11 mouse cellular contexts compared by ENCODE assay signal in genomic region chr15:25679081-25679480, GRCm38 (mm10). TPM values are rescaled to one million over a fixed set of nuclear protein-coding genes. Genes with fewer than 3 reads are reported as not detected.
DNase-seq lines count a peak whose midpoint lies in the region; ATAC-seq lines count a peak whose summit lies in the region.
"Had no signal": no experiment of that assay in that cellular context is flagged by ENCODE, and none has a peak within 500 bp of the region (broad histone marks: within the 10 kb centered on the region; RNA-seq: fewer than 3 reads in every experiment).

No protein-coding gene starts in this region.

- ATAC-seq in kidney, embryonic 14.5 days (ENCODE audit: low FRiP score, low TSS enrichment), result no peak
- no peak for ATAC-seq in activated CD4-positive, CD25-positive, alpha-beta regulatory T cell, adult 4 months
- ATAC-seq: Patski had no signal

- H3K27ac ChIP-seq in kidney, embryonic 14.5 days (ENCODE audit: low read depth, low read length), result no peak overlapping the region
- 0 out of 2 replicates have a peak overlapping the region, but pooled peaks have one; percentile 1 for H3K27ac ChIP-seq in embryonic facial prominence, embryonic 10.5 days (replicated peaks)
- H3K27ac ChIP-seq: liver, embryonic 13.5 days had no signal

- peaks cover 42% of the 10 kb centered on the region for H3K4me1 ChIP-seq in kidney, embryonic 14.5 days (ENCODE audit: control insufficient read depth, insufficient read depth, low read length)
- H3K4me1 ChIP-seq in embryonic facial prominence, embryonic 10.5 days, result peaks cover 82% of the 10 kb centered on the region

- no peaks in the 10 kb centered on the region for H3K36me3 ChIP-seq in kidney, embryonic 14.5 days (ENCODE audit: control insufficient read depth, insufficient read depth, low read length)
- H3K36me3 ChIP-seq in embryonic facial prominence, embryonic 10.5 days (replicated peaks), result peaks cover 12% of the 10 kb centered on the region

- no peak overlapping the region for H3K4me3 ChIP-seq in kidney, embryonic 14.5 days (ENCODE audit: low read length)
- H3K4me3 ChIP-seq in embryonic facial prominence, embryonic 10.5 days, result no peak overlapping the region
- H3K4me3 ChIP-seq: liver, embryonic 13.5 days had no signal

- H3K9me3 ChIP-seq in kidney, embryonic 14.5 days (ENCODE audit: control insufficient read depth, low read length), result no peaks in the 10 kb centered on the region
- H3K9me3 ChIP-seq in embryonic facial prominence, embryonic 10.5 days, result no peaks in the 10 kb centered on the region
- H3K9me3 ChIP-seq: liver, embryonic 13.5 days had no signal

- H3K4me2 ChIP-seq in kidney, embryonic 14.5 days (replicated peaks; ENCODE audit: low read depth, low read length), result no peak overlapping the region
- H3K4me2 ChIP-seq: liver, embryonic 13.5 days had no signal

- peak; percentile 32 for DNase-seq in adrenal gland, postnatal 14 days
- no peak for DNase-seq in adrenal gland, adult 18-20 months (ENCODE audit: low spot score in 2 of 2)
- DNase-seq in kidney, adult 9 months, result peak; percentile 39
- peak; percentile 40 for DNase-seq in embryonic facial prominence, embryonic 10.5 days (ENCODE audit: low spot score)
- peak; percentile 73 for DNase-seq in lung, postnatal 14 days
- DNase-seq in right cerebral cortex, adult 18-20 months, result no peak
- DNase-seq: gastrocnemius, postnatal 36 days; liver, embryonic 13.5 days had no signal

- no peak overlapping the region for H3K9ac ChIP-seq in kidney, embryonic 14.5 days (ENCODE audit: low read depth, low read length)
- H3K9ac ChIP-seq: liver, embryonic 13.5 days had no signal

- H3K27me3 ChIP-seq in kidney, embryonic 14.5 days (ENCODE audit: control insufficient read depth, insufficient read depth, low read length), result no peaks in the 10 kb centered on the region
- no peaks in the 10 kb centered on the region; the same call in 1 of the 2 replicates for H3K27me3 ChIP-seq in embryonic facial prominence, embryonic 10.5 days (replicated peaks; ENCODE audit: low read depth, poor library complexity, severe bottlenecking)
- H3K27me3 ChIP-seq: liver, embryonic 13.5 days; Patski had no signal

- 66% methylated on average over 3 of the region's 3 CpGs for WGBS in kidney, embryonic 14.5 days
- WGBS in embryonic facial prominence, embryonic 10.5 days, result 48% methylated on average over 3 of the region's 3 CpGs

RNA-seq across cellular contexts. Expression of gene Myo10, which starts 56.8 kb away (rescaled TPM):
- total RNA-seq in adrenal gland, postnatal 14 days (2021), result 99.6 and 103 TPM in 2 replicates
- 10 to 100 TPM; 79.9 to 80.3 TPM for total RNA-seq in adrenal gland, adult 18-20 months (2021)
- 34.0 and 52.2 TPM in 2 replicates for polyA plus RNA-seq in kidney, embryonic 14.5 days (2014; fragmentation: Nextera tagmentation; extraction: Ambion mirVana)
- polyA plus RNA-seq in embryonic facial prominence, embryonic 10.5 days (2016; fragmentation: Nextera tagmentation; extraction: Ambion mirVana), result 44.2 and 47.2 TPM in 2 replicates
- 1 to 10 TPM in 1 of 2 experiments, under 1 TPM in 1; 0.60 to 1.4 TPM for polyA plus RNA-seq in activated CD4-positive, CD25-positive, alpha-beta regulatory T cell, adult 4 months (2017; shearing (Covaris generic))

Comparison
In these comparisons a context has a peak if more than half of its experiments do, and no peak if none do; other contexts are left out.
1. DNase-seq: peak in adrenal gland, postnatal 14 days (single experiment), kidney, adult 9 months (single experiment), embryonic facial prominence, embryonic 10.5 days (single experiment) and lung, postnatal 14 days (single experiment); none in adrenal gland, adult 18-20 months (0 of 2) and right cerebral cortex, adult 18-20 months (single experiment).
2. RNA of gene Myo10, which starts 56.8 kb away (polyA plus RNA-seq): 34.0 to 52.2 TPM in kidney, embryonic 14.5 days and 44.2 to 47.2 TPM in embryonic facial prominence, embryonic 10.5 days; 0.60 to 1.4 TPM in activated CD4-positive, CD25-positive, alpha-beta regulatory T cell, adult 4 months; every median in the first group is over 10 times any median in the second.